Mouse (Mus musculus) kidney, embryonic 14.5 days (tissue): ENCODE results near the gene Arvcf. TPM values are rescaled to one million over a fixed set of nuclear protein-coding genes. Genes with fewer than 3 reads are reported as not detected.

Source experiments
- ATAC-seq: fragments of 200-750 bp; cut with Nextera tagmentation; 2 replicates; pipeline ENCODE4 v1.8.0; 2017; ENCODE audit warnings: moderate number of reproducible peaks, mild to moderate bottlenecking, moderate TSS enrichment, moderate library complexity; ENCODE audit not compliant: low FRiP score, low TSS enrichment
- H3K27ac ChIP-seq: fragments of 300-500 bp; sonication (generic); 2 replicates; pipeline ENCODE4 v1.5.1; 2014; ENCODE audit warnings: low read depth, mild to moderate bottlenecking, low read length, moderate library complexity, mixed read lengths
- H3K27me3 ChIP-seq: fragments of 300-500 bp; sonication (generic); 2 replicates; pipeline ENCODE4 v1.6.1; 2014; ENCODE audit warnings: mild to moderate bottlenecking, low read length; ENCODE audit not compliant: control insufficient read depth, insufficient read depth
- H3K36me3 ChIP-seq: fragments of 300-500 bp; sonication (generic); 2 replicates; pipeline ENCODE4 v1.6.1; 2014; ENCODE audit warnings: low read length, mixed read lengths; ENCODE audit not compliant: control insufficient read depth, insufficient read depth
- H3K4me1 ChIP-seq: fragments of 300-500 bp; sonication (generic); 2 replicates; pipeline ENCODE4 v1.6.1; 2014; ENCODE audit warnings: low read length, mixed read lengths; ENCODE audit not compliant: control insufficient read depth, insufficient read depth
- H3K4me2 ChIP-seq: fragments of 300-500 bp; sonication (generic); replicated peaks from 2 replicates; pipeline ENCODE4 v1.6.1; 2014; ENCODE audit warnings: low read depth, mild to moderate bottlenecking, low read length
- H3K4me3 ChIP-seq: fragments of 300-500 bp; sonication (generic); 2 replicates; pipeline ENCODE4 v1.5.1; 2014; ENCODE audit warnings: mild to moderate bottlenecking, low read length
- H3K9ac ChIP-seq: fragments of 300-500 bp; sonication (generic); 2 replicates; pipeline ENCODE4 v1.6.1; 2014; ENCODE audit warnings: low read depth, mild to moderate bottlenecking, low read length, moderate library complexity
- H3K9me3 ChIP-seq: fragments of 300-500 bp; sonication (generic); 2 replicates; pipeline ENCODE4 v1.6.1; 2016; ENCODE audit warnings: low read length; ENCODE audit not compliant: control insufficient read depth
- WGBS: fragments of 180-500 bp; shearing (Covaris S2); extraction: QIAGEN DNeasy Blood & Tissue Kit; methylation state at CpG from one replicate; pipeline ENCODE4 v1.1.7; 2014; 5-methylcytosine and 5-hydroxymethylcytosine counted together
- polyA plus RNA-seq: library from polyadenylated mRNA; unstranded; fragments of >200 nt; fragmentation: Nextera tagmentation; extraction: Ambion mirVana; gene quantifications from 2 replicates; pipeline ENCODE4 v1.2.1, GENCODE M21; 2014

The Arvcf gene
- polyA plus RNA-seq, 1 experiment from 2014 or later = 27.0 TPM

GRCm38 (mm10) chr16:18383045-18383726 is 35.2 kb downstream of the Arvcf start:
- Histone ChIP-seq H3K27ac (no peak overlapping the region), H3K9me3 (no peaks in the 10 kb centered on the region)
- whole genome bisulfite sequencing = 79% methylated on average over 9 of the region's 9 CpGs

GRCm38 (mm10) chr16:18383756-18384155 is 35.8 kb downstream of the Arvcf start:
- Histone ChIP-seq H3K36me3 (no peaks in the 10 kb centered on the region), H3K9me3 (no peaks in the 10 kb centered on the region), H3K4me1 (peaks cover 35% of the 10 kb centered on the region), H3K4me2 (no peak overlapping the region), H3K9ac (no peak overlapping the region), H3K4me3 (no peak overlapping the region), H3K27me3 (no peaks in the 10 kb centered on the region), H3K27ac (no peak overlapping the region)
- ATAC-seq = no peak
- WGBS = 17% methylated on average over 3 of the region's 3 CpGs

More at GRCm38 (mm10) chr16:18383045-18383726, 35.2 kb downstream of the Arvcf start:
- ATAC-seq = no peak
- Histone ChIP-seq H3K4me3 (no peak overlapping the region), H3K27me3 (no peaks in the 10 kb centered on the region), H3K9ac (no peak overlapping the region), H3K36me3 (no peaks in the 10 kb centered on the region), H3K4me1 (peaks cover 29% of the 10 kb centered on the region), H3K4me2 (no peak overlapping the region)

DNA sequence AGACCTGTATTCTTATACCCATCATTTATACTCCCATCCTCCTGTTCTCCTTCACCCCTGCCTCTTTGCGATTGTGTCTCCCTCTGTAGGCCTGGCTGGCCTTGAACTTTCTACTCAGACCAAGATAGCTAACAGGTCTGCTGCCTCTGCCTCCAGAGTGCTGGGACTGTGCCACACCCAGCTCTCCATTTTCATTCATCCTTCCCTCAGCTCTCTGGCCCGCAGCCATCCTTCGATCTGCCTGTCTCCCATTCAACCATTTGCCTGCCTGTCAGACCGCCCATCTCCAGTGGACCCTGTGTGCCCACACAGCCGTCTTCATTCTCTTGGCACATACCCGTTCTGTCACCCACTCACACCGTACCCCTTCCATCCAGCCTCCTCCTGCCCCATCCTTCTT is 36.2 kb downstream of the Arvcf start:
- Histone ChIP-seq H3K9me3 (no peaks in the 10 kb centered on the region), H3K36me3 (no peaks in the 10 kb centered on the region), H3K9ac (no peak overlapping the region), H3K4me2 (no peak overlapping the region), H3K27me3 (no peaks in the 10 kb centered on the region), H3K4me1 (peaks cover 39% of the 10 kb centered on the region), H3K4me3 (no peak overlapping the region), H3K27ac (no peak overlapping the region)
- 81% methylated on average over 7 of the region's 7 CpGs for WGBS
- no peak for ATAC-seq

DNA sequence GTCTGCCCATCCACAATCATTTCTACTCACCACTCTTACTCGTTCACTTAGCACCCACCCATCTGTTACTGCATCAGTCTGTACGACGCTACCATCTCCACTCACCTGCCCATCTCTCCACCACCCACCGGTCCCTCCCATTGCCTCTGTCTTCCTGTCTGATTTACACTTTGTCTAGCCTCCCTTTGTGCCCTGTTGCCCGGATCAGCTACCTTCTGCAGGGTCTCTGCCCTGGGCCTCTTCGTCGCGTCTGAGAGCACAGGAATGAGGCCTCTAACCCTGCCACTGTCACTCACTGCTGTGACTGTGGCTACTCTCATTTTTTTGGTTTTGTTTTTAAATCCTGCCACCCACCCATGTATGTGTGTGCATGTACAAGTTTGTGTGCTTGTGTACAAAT is 36.7 kb downstream of the Arvcf start:
- ATAC-seq = peak; percentile 28; the same call in 1 of the 2 replicates
- peaks cover 43% of the 10 kb centered on the region for H3K4me1 ChIP-seq

GRCm38 (mm10) chr16:18385411-18385810 is 37.4 kb downstream of the Arvcf start:
- Histone ChIP-seq H3K4me3 (no peak overlapping the region), H3K9me3 (no peaks in the 10 kb centered on the region), H3K36me3 (no peaks in the 10 kb centered on the region), H3K4me1 (peaks cover 43% of the 10 kb centered on the region), H3K27ac (no peak overlapping the region), H3K4me2 (no peak overlapping the region), H3K27me3 (no peaks in the 10 kb centered on the region), H3K9ac (no peak overlapping the region)
- no peak for ATAC-seq
- whole genome bisulfite sequencing = 75% methylated on average over 5 of the region's 5 CpGs

More for the DNA sequence above, 36.7 kb downstream of the Arvcf start:
- Histone ChIP-seq H3K27ac (no peak overlapping the region), H3K9me3 (no peaks in the 10 kb centered on the region), H3K4me3 (no peak overlapping the region), H3K9ac (no peak overlapping the region), H3K36me3 (no peaks in the 10 kb centered on the region), H3K27me3 (no peaks in the 10 kb centered on the region), H3K4me2 (no peak overlapping the region)
- WGBS = 45% methylated on average over 8 of the region's 8 CpGs

DNA sequence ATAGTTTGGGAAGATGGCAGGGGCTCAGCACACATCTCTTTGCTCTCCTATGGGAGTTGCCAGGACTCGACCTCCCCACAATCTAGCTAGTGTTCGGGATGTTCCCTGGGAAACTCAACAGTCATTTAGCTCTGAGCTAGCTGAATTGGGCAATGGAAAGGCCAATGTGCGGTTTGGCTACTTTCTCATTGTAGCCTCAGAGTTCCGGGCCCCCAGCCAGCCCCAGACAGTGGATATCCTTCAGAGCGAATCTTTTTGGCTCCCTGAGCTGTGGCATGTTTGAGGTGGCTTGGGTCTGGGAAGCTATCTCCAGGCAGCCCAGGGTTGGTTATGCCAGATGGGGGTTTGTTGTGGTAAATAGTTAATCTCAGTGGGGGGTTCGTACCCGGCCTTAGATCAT is 38.5 kb downstream of the Arvcf start:
- Histone ChIP-seq H3K9me3 (no peaks in the 10 kb centered on the region), H3K4me3 (no peak overlapping the region), H3K4me1 (peaks cover 43% of the 10 kb centered on the region), H3K27me3 (no peaks in the 10 kb centered on the region), H3K4me2 (no peak overlapping the region), H3K27ac (no peak overlapping the region), H3K36me3 (no peaks in the 10 kb centered on the region), H3K9ac (no peak overlapping the region)
- ATAC-seq = no peak
- WGBS = 89% methylated on average over 7 of the region's 7 CpGs

DNA sequence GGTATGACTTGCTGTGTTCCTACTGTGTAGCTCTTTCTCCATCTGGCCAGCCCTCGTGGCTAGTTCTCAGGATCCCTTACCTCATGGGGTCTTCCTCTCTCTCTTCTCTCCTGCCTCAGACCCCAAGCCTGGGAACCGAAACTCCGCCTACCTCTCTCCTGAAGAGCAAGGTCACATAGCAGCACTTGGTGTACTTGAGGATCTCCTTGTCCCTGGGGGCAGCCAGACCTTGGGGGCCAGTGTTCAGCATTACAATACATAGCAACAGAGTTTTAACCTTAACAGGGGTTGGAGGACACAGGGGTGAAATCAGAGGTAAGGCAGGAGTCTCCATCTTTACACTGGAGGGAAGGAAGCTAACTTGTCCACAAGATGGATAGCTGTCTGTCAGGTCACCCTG is 39.0 kb downstream of the Arvcf start:
- H3K9me3 ChIP-seq = no peaks in the 10 kb centered on the region
- H3K4me1 ChIP-seq = peaks cover 43% of the 10 kb centered on the region
- no peak overlapping the region for H3K27ac ChIP-seq
- no peaks in the 10 kb centered on the region for H3K27me3 ChIP-seq
- no peak overlapping the region for H3K9ac ChIP-seq
- H3K4me2 ChIP-seq = no peak overlapping the region
- no peaks in the 10 kb centered on the region for H3K36me3 ChIP-seq
- ATAC-seq = no peak
- H3K4me3 ChIP-seq = no peak overlapping the region
- 57% methylated on average over 3 of the region's 3 CpGs for WGBS

GRCm38 (mm10) chr16:18387704-18388582 is 40.0 kb downstream of the Arvcf start:
- Histone ChIP-seq H3K36me3 (no peaks in the 10 kb centered on the region), H3K4me1 (peaks cover 40% of the 10 kb centered on the region), H3K9me3 (no peaks in the 10 kb centered on the region), H3K27me3 (no peaks in the 10 kb centered on the region), H3K4me2 (no peak overlapping the region), H3K27ac (peak overlapping the region; percentile 37; the same call in 1 of the 2 replicates), H3K4me3 (no peak overlapping the region), H3K9ac (no peak overlapping the region)
- 52% methylated on average over 7 of the region's 7 CpGs for WGBS
- no peak for ATAC-seq
